Mouse (Mus musculus): ENCODE measurements around the gene Megf6. TPM values are rescaled to one million over a fixed set of nuclear protein-coding genes. Genes with fewer than 3 reads are reported as not detected.

Gene Megf6
- polyA plus RNA-seq, 1 experiment: 22.7 TPM

- TF ChIP-seq POLR2A (IDR thresholded peaks at IDR 0.05; ENCODE audit: low read depth, low read length) (no peak), CTCF (IDR thresholded peaks at IDR 0.05; ENCODE audit: borderline replicate concordance, insufficient read depth, low read length) (no peak)
- Histone ChIP-seq H3K4me3 (ENCODE audit: insufficient read depth, low read length) (no peak overlapping the region), H3K27ac (ENCODE audit: insufficient read depth, low read length) (no peak overlapping the region), H3K4me1 (ENCODE audit: control insufficient read depth, insufficient read depth, low read length) (peaks cover 6% of the 10 kb centered on the region)
These were observed 34.0 kb downstream of the Megf6 start for GRCm38 (mm10) chr4:154204532-154204931.

GRCm38 (mm10) chr4:154205392-154205791 lies 34.9 kb downstream of the Megf6 start:
- no peak for TF ChIP-seq CTCF (IDR thresholded peaks at IDR 0.05; ENCODE audit: borderline replicate concordance, insufficient read depth, low read length)
- Histone ChIP-seq H3K4me1 (ENCODE audit: control insufficient read depth, insufficient read depth, low read length) (peaks cover 6% of the 10 kb centered on the region), H3K4me3 (ENCODE audit: insufficient read depth, low read length) (no peak overlapping the region), H3K27ac (ENCODE audit: insufficient read depth, low read length) (no peak overlapping the region)

- Histone ChIP-seq H3K27ac (ENCODE audit: insufficient read depth, low read length) (no peak overlapping the region), H3K4me3 (ENCODE audit: insufficient read depth, low read length) (no peak overlapping the region), H3K4me1 (ENCODE audit: control insufficient read depth, insufficient read depth, low read length) (peaks cover 6% of the 10 kb centered on the region)
- TF ChIP-seq POLR2A (IDR thresholded peaks at IDR 0.05; ENCODE audit: low read depth, low read length) (no peak), CTCF (IDR thresholded peaks at IDR 0.05; ENCODE audit: borderline replicate concordance, insufficient read depth, low read length) (peak; percentile 96)
These were observed 36.7 kb downstream of the Megf6 start for GRCm38 (mm10) chr4:154207261-154207660.

- H3K4me1 ChIP-seq (ENCODE audit: control insufficient read depth, insufficient read depth, low read length): peaks cover 6% of the 10 kb centered on the region
- no peak for TF ChIP-seq POLR2A (IDR thresholded peaks at IDR 0.05; ENCODE audit: low read depth, low read length)
- TF ChIP-seq CTCF (IDR thresholded peaks at IDR 0.05; ENCODE audit: borderline replicate concordance, insufficient read depth, low read length): no peak
- H3K4me3 ChIP-seq (ENCODE audit: insufficient read depth, low read length): no peak overlapping the region
- H3K27ac ChIP-seq (ENCODE audit: insufficient read depth, low read length): no peak overlapping the region
These were observed 38.5 kb downstream of the Megf6 start for GRCm38 (mm10) chr4:154209054-154209453.

- Histone ChIP-seq H3K27ac (ENCODE audit: insufficient read depth, low read length) (no peak overlapping the region), H3K4me3 (ENCODE audit: insufficient read depth, low read length) (no peak overlapping the region), H3K4me1 (ENCODE audit: control insufficient read depth, insufficient read depth, low read length) (peaks cover 6% of the 10 kb centered on the region)
- no peak for TF ChIP-seq CTCF (IDR thresholded peaks at IDR 0.05; ENCODE audit: borderline replicate concordance, insufficient read depth, low read length)
- no peak for TF ChIP-seq POLR2A (IDR thresholded peaks at IDR 0.05; ENCODE audit: low read depth, low read length)
These were observed 39.3 kb downstream of the Megf6 start for GRCm38 (mm10) chr4:154209825-154210224.

- no peak overlapping the region for H3K4me3 ChIP-seq (ENCODE audit: insufficient read depth, low read length)
- no peak for TF ChIP-seq POLR2A (IDR thresholded peaks at IDR 0.05; ENCODE audit: low read depth, low read length)
- H3K27ac ChIP-seq (ENCODE audit: insufficient read depth, low read length): no peak overlapping the region
- no peaks in the 10 kb centered on the region for H3K4me1 ChIP-seq (ENCODE audit: control insufficient read depth, insufficient read depth, low read length)
These were observed 40.9 kb downstream of the Megf6 start for GRCm38 (mm10) chr4:154211459-154211858.

GRCm38 (mm10) chr4:154213586-154213985 lies 43.1 kb downstream of the Megf6 start:
- TF ChIP-seq POLR2A (IDR thresholded peaks at IDR 0.05; ENCODE audit: low read depth, low read length) (no peak), CTCF (IDR thresholded peaks at IDR 0.05; ENCODE audit: borderline replicate concordance, insufficient read depth, low read length) (no peak)
- no peak overlapping the region for H3K27ac ChIP-seq (ENCODE audit: insufficient read depth, low read length)
- no peak overlapping the region for H3K4me3 ChIP-seq (ENCODE audit: insufficient read depth, low read length)
- no peaks in the 10 kb centered on the region for H3K4me1 ChIP-seq (ENCODE audit: control insufficient read depth, insufficient read depth, low read length)

- TF ChIP-seq CTCF (IDR thresholded peaks at IDR 0.05; ENCODE audit: borderline replicate concordance, insufficient read depth, low read length): no peak
- Histone ChIP-seq H3K27ac (ENCODE audit: insufficient read depth, low read length) (no peak overlapping the region), H3K4me1 (ENCODE audit: control insufficient read depth, insufficient read depth, low read length) (no peaks in the 10 kb centered on the region), H3K4me3 (ENCODE audit: insufficient read depth, low read length) (no peak overlapping the region)
These were observed 43.5 kb downstream of the Megf6 start for GRCm38 (mm10) chr4:154214075-154214474.

- H3K27ac ChIP-seq (ENCODE audit: insufficient read depth, low read length): no peak overlapping the region
- TF ChIP-seq CTCF (IDR thresholded peaks at IDR 0.05; ENCODE audit: borderline replicate concordance, insufficient read depth, low read length) (no peak), POLR2A (IDR thresholded peaks at IDR 0.05; ENCODE audit: low read depth, low read length) (no peak)
- H3K4me3 ChIP-seq (ENCODE audit: insufficient read depth, low read length): no peak overlapping the region
- no peaks in the 10 kb centered on the region for H3K4me1 ChIP-seq (ENCODE audit: control insufficient read depth, insufficient read depth, low read length)
These were observed 47.3 kb downstream of the Megf6 start for GRCm38 (mm10) chr4:154217711-154218350.

GRCm38 (mm10) chr4:154222773-154223172 lies 52.2 kb downstream of the Megf6 start:
- no peaks in the 10 kb centered on the region for H3K4me1 ChIP-seq (ENCODE audit: control insufficient read depth, insufficient read depth, low read length)
- H3K27ac ChIP-seq (ENCODE audit: insufficient read depth, low read length): no peak overlapping the region
- H3K4me3 ChIP-seq (ENCODE audit: insufficient read depth, low read length): no peak overlapping the region
- TF ChIP-seq POLR2A (IDR thresholded peaks at IDR 0.05; ENCODE audit: low read depth, low read length) (no peak), CTCF (IDR thresholded peaks at IDR 0.05; ENCODE audit: borderline replicate concordance, insufficient read depth, low read length) (no peak)
